Mouse (Mus musculus): ENCODE results near the gene Olfr959.

Olfr959 gene

DNA sequence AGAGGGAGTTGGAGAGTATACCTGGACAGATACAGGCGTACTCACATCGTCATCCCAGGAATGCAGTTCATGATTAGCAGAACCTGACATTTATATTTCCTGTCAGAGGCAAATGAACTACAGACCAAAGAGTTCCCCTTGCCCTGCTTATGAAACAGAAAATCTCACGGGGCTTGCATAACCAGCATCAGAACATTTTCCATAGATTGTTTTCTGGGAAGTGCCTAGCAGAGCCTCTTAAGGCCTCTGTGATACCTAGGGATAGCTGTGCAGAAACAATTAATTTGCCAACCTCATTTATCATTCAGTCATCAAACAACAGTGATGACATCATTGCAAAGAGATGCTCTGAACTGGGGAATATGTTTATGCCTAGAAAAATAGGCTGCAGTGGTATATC, at the start of gene Olfr959:
TSS of gene Olfr959 (minus strand) at position 101 of the 400 bp plus-strand sequence.
- DNase-seq (ENCODE audit: low spot score in 2 of 2) = no peak

- no peak for DNase-seq (ENCODE audit: low spot score in 2 of 2)
Measured at GRCm38 (mm10) chr9:39624711-39625110, 49.3 kb upstream of the Olfr959 start.

DNA sequence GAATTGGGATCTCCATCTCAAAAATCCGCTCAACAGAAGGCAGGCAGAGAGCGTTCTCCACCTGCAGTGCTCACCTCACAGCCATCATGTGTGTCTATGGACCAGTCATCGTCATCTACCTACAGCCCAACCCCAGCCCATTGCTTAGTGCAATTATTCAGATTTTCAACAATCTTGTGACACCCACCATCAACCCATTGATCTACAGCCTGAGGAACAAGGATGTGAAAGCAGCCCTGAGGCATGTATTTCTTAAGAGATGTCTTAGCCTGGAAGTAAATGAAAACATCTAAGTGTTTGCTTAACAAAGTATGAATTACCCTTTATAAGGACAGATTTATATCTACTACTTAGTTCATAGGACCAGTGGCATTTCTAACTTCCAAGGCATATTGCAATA, 48.4 kb upstream of the Olfr959 start:
- no peak for DNase-seq (ENCODE audit: low spot score in 2 of 2)

DNA sequence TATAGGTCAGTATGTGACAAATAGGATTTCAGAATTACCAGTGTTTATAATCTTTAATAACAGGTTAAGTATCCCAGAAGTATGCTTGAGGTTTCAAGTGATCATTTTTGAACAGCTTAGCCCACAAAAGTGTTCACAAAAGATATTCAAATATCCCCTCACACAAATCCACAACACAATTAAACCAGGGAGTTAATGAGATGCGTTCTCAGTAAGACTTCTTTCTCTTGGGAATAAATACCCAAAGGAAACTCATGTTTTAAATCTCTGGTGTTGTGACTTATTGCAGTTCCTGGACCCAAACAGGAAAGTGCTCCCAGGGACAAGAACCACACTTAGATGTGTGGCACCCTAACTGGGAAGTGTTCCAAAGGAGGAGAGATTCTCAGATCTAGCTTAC, 45.7 kb upstream of the Olfr959 start, which contains the start of gene Olfr960:
TSS of gene Olfr960 (plus strand) at position 301 of the 400 bp plus-strand sequence.
- no peak for DNase-seq (ENCODE audit: low spot score in 2 of 2)

GRCm38 (mm10) chr9:39611953-39612352, 36.6 kb upstream of the Olfr959 start:
- no peak for DNase-seq (ENCODE audit: low spot score in 2 of 2)

DNA sequence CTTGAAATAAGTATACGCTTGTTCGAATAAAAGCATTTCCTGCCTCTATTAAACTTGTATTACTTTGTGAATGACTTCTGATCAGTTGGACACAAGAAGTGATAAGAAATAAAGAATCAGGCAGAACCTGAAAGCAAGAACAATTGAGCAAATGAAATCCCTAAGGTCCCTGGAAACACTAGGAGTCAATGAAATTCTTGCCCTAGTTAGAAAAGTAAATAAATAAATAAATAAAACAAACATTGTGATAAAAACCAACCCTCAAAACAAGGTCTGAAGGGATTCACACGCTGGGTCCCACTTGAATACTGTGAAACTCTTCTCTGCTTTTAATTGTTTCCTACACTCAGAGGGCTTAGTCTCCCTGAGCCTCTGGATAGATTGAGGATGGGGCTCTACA, 35.0 kb upstream of the Olfr959 start, which contains the start of gene Olfr148:
TSS of gene Olfr148 (plus strand) at position 301 of the 400 bp plus-strand sequence.
- DNase-seq (ENCODE audit: low spot score in 2 of 2) = no peak

DNA sequence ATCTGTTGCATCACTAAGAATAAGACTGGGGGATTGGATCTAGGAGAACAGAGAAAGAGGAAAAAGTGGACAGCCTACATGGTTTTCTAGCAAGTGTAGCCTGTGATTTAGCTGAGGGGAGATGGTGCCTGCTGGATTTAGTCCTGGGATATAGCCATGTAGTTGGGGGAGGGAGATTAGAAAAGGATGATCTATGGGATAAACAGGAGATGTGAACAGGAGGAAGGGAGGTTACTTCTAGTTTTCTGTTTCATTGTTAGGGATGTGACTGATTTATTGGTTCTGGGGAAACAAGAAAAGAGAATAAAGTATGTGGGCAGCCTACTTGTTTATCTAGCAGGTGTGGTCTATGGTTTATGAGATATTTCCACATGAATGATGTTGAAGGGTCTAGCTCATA, 33.1 kb upstream of the Olfr959 start:
- no peak for DNase-seq (ENCODE audit: low spot score in 2 of 2)

DNA sequence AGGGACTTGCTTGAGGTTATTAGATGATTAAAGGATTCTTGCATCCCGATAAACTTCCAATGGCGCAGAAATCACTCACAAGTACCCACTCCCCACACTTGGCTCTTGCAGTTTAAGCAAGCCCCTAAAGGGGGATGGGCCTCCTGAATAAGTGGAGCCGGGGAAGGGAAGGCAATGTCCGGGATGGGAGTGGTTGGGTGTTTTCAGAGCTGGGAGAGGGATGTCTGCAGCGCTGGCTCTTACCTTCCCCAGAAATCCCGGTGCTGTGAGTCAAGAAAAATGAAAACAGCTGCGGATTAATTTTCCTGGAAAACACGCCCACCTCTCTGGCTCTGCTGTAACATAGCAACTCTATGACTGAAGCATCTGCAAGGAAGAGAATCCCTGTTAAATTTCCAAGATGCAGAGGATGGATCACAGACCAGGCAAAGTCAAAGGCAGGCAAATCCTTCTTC, 28.7 kb upstream of the Olfr959 start, which contains the start of gene AW551984:
TSS of gene AW551984 (minus strand) at position 405 of the 455 bp plus-strand sequence.
- peak in 1 of 2 experiments; percentile 2 for DNase-seq (ENCODE audit: low spot score in 2 of 2)

GRCm38 (mm10) chr9:39603333-39603845, 28.0 kb upstream of the Olfr959 start:
- DNase-seq (ENCODE audit: low spot score in 2 of 2) = peak in 1 of 2 experiments; percentile 4

DNA sequence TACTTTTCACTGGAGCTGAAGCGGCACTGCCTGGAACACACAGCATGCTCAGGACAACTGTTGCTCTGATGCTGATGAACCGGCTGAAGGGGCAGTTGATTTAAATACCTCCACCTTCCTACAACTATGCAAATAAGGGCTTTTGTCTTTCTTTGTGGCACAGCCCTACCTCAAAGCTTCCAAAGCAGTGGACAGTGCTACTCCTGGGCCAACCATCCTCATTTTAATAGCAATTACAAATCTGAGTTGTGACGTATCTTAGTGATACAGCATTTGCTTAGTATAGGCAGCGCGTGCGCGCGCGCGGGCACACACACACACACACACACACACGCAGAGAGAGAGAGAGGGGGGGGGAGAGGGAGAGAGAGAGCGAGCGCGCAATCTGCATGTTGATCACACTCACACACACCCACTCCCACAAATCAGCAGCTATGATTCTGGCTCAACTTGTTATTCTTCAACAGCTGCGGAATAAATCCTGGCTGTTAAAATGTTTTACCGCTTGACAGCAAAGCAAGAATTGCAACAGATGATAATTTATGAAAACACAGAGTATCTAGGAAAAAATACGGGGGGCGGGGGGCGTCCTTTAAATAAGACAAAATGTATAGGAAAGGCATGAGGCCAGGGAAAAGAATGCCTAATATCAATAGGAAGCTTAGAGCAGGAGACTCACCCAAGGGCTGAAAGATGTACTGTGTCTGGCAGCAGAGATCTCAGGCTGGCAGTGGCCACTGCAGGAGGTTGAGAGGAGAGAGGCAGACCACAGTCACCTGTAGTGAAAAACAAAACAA, 27.4 kb upstream of the Olfr959 start:
- DNase-seq (ENCODE audit: low spot score in 2 of 2) = peak in 1 of 2 experiments; percentile 3

DNA sequence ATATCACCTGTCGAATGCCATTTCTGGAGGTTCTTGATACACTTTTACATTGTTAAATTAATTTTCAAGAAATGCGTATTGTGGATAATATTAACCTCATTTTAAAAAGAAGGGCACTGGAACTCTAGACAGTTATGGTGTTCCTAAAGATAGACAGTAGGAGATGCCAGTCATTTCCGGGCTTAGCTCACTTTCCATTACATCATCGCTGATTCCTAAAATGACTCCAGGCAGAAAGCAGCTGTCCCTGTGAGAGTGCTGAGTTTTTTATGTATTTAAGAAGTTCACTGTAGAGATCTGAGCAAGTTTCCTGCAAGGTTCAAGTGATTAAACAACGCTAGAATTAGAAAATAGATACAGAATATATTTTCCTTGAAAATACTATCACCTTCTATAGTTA, 1.7 kb upstream of the Olfr959 start:
- DNase-seq (ENCODE audit: low spot score in 2 of 2) = no peak

DNA sequence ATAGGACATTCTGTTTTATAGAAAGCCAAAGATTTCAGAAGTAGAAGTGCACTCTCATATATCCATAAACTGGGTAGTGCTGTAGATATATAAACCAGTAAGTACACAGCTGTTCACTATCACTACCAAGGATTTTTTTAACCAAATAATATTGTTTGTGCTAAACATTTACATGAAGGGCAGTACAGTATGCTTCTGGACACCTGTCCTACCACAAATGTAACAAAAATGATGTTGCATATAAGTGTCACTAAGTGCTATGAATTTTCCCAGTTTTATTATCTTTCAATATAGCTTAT, 17.1 kb downstream of the Olfr959 start:
- DNase-seq (ENCODE audit: low spot score in 2 of 2) = no peak

GRCm38 (mm10) chr9:39557529-39558348, 17.6 kb downstream of the Olfr959 start:
- no peak for DNase-seq (ENCODE audit: low spot score in 2 of 2)

DNA sequence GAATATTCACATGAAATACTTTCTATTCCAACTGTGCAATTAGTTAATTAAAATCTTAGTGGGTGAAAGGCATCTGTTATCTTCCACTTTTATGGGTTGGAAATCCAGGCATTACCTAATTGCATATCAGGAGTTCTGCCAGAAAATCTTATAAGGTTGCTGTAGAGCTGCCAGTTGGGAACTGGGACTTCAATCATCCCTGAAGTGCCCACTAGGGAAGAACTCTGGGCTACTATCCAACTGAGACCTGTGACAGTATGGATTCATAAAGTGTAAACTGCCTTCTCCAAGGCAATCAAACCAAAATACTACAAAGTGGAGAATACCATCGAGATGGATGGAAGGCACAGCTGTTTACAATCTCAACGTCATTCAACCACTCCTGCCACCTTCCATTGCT, 21.4 kb downstream of the Olfr959 start, which contains the start of gene Olfr958:
TSS of gene Olfr958 (minus strand) at position 109 of the 400 bp plus-strand sequence.
- DNase-seq (ENCODE audit: low spot score in 2 of 2) = no peak

- no peak for DNase-seq (ENCODE audit: low spot score in 2 of 2)
Measured at GRCm38 (mm10) chr9:39550806-39551205, 24.6 kb downstream of the Olfr959 start.

- no peak for DNase-seq (ENCODE audit: low spot score in 2 of 2)
Measured at GRCm38 (mm10) chr9:39523616-39524285, 51.6 kb downstream of the Olfr959 start.

Data from cerebellum, postnatal 4 days (tissue).